Mouse (Mus musculus) heart, adult 2 months (tissue): Measurements from ENCODE around the gene Clint1. TPM values are rescaled to one million over a fixed set of nuclear protein-coding genes. Genes with fewer than 3 reads are reported as not detected.

ENCODE experiments used
- DNase-seq, 2 experiments: peaks; one replicate each; pipeline ENCODE4 v3.0.0; 2021
- H3K27ac ChIP-seq: fragments of 200-600 bp; 2 replicates; pipeline ENCODE4 v1.8.1; 2022
- H3K27me3 ChIP-seq: fragments of 200-500 bp; 2 replicates; pipeline ENCODE4 v1.6.1; 2012; ENCODE audit warnings: mild to moderate bottlenecking, low read length, inconsistent platforms, mixed read lengths; ENCODE audit not compliant: control insufficient read depth, insufficient read depth
- H3K36me3 ChIP-seq: fragments of 200-500 bp; 2 replicates; pipeline ENCODE4 v1.6.1; 2012; ENCODE audit warnings: low read length, inconsistent platforms; ENCODE audit not compliant: control insufficient read depth, insufficient read depth
- H3K4me1 ChIP-seq: fragments of 200-500 bp; 2 replicates; pipeline ENCODE4 v1.6.1; 2011; ENCODE audit warnings: low read length; ENCODE audit not compliant: control insufficient read depth, insufficient read depth
- H3K4me3 ChIP-seq: fragments of 200-600 bp; 2 replicates; pipeline ENCODE4 v1.8.1; 2022
- H3K79me2 ChIP-seq: fragments of 200-500 bp; replicated peaks from 2 replicates; pipeline ENCODE4 v1.6.1; 2012; ENCODE audit warnings: mild to moderate bottlenecking, inconsistent platforms, low read length, moderate library complexity, mixed read lengths; ENCODE audit not compliant: control insufficient read depth, insufficient read depth
- H3K9ac ChIP-seq: fragments of 200-500 bp; 2 replicates; pipeline ENCODE4 v1.6.1; 2012; ENCODE audit warnings: low read depth, mild to moderate bottlenecking, control low read depth, inconsistent platforms, low read length, mixed read lengths
- CTCF ChIP-seq: fragments of 200-600 bp; IDR thresholded peaks from 2 replicates; pipeline ENCODE4 v1.8.1; 2022; ENCODE audit warnings: antibody characterized with exemption, mild to moderate bottlenecking, moderate library complexity
- EP300 ChIP-seq: fragments of 200-500 bp; IDR thresholded peaks from 2 replicates; pipeline ENCODE4 v1.6.1; 2011; ENCODE audit warnings: low read depth, low read length, control low read depth; ENCODE audit not compliant: insufficient read depth
- POLR2A ChIP-seq: fragments of 200-500 bp; IDR thresholded peaks from 2 replicates; pipeline ENCODE4 v1.6.1; 2011; ENCODE audit warnings: mild to moderate bottlenecking, low read depth, low read length, control low read depth; ENCODE audit not compliant: insufficient read depth
- WGBS: fragments of 180-500 bp; shearing (Covaris S2); methylation state at CpG from one replicate; pipeline ENCODE4 v1.1.7; 2018; 5-methylcytosine and 5-hydroxymethylcytosine counted together
- intact Hi-C: fragments of 180-260 bp; cut with DNase I; formaldehyde crosslinking; loops from one replicate; pipeline ENCODE4 v1.15.1; 2025
- polyA plus RNA-seq: library from polyadenylated mRNA; depleted of rRNA; stranded (reverse); fragments of >200 nt; gene quantifications from 2 replicates; pipeline ENCODE4 v1.2.3, GENCODE M21; 2012
- total RNA-seq, 2 experiments: library from RNA; stranded (reverse); gene quantifications; 2 replicates each; pipeline ENCODE4 v1.2.3; 2021

Clint1 gene
- total and polyA plus RNA-seq, 3 experiments = 29.5 to 45.7 (median 42.0) TPM

- H3K27ac ChIP-seq = no peak overlapping the region
- WGBS = 51% methylated on average over 12 of the region's 12 CpGs
- H3K9ac ChIP-seq = no peak overlapping the region
- H3K4me3 ChIP-seq = no peak overlapping the region
- TF ChIP-seq POLR2A = peak; percentile 59
- no peak for TF ChIP-seq EP300
- no peak for TF ChIP-seq CTCF
- H3K4me1 ChIP-seq = peaks cover 3% of the 10 kb centered on the region
- H3K27me3 ChIP-seq = no peaks in the 10 kb centered on the region
- intact Hi-C loops = no loop called here
- no peaks in the 10 kb centered on the region for H3K79me2 ChIP-seq
- H3K36me3 ChIP-seq = no peaks in the 10 kb centered on the region; the same call in 1 of the 2 replicates
- peak in 1 of 2 experiments; percentile 24 for DNase-seq
These were observed 44.0 kb upstream of the Clint1 start for GRCm38 (mm10) chr11:45807820-45808219.

GRCm38 (mm10) chr11:45809424-45809823, 42.4 kb upstream of the Clint1 start:
- H3K4me3 ChIP-seq = no peak overlapping the region
- no peak for DNase-seq
- TF ChIP-seq CTCF (no peak), POLR2A (no peak), EP300 (no peak)
- WGBS = 63% methylated on average over 5 of the region's 5 CpGs
- H3K27ac ChIP-seq = no peak overlapping the region
- intact Hi-C loops = no loop called here
- no peaks in the 10 kb centered on the region for H3K27me3 ChIP-seq
- peaks cover 3% of the 10 kb centered on the region for H3K4me1 ChIP-seq
- no peaks in the 10 kb centered on the region for H3K79me2 ChIP-seq
- H3K36me3 ChIP-seq = no peaks in the 10 kb centered on the region; the same call in 1 of the 2 replicates
- no peak overlapping the region for H3K9ac ChIP-seq

GRCm38 (mm10) chr11:45810056-45810455, 41.8 kb upstream of the Clint1 start:
- DNase-seq = no peak
- Histone ChIP-seq H3K4me3 (no peak overlapping the region), H3K79me2 (no peaks in the 10 kb centered on the region), H3K9ac (no peak overlapping the region), H3K36me3 (no peaks in the 10 kb centered on the region; the same call in 1 of the 2 replicates), H3K27me3 (no peaks in the 10 kb centered on the region), H3K27ac (no peak overlapping the region), H3K4me1 (peaks cover 3% of the 10 kb centered on the region)
- 73% methylated on average over 6 of the region's 6 CpGs for WGBS
- intact Hi-C loops = no loop called here
- TF ChIP-seq CTCF = no peak
- no peak for TF ChIP-seq POLR2A
- TF ChIP-seq EP300 = no peak

GRCm38 (mm10) chr11:45810805-45811204, 41.0 kb upstream of the Clint1 start:
- WGBS = 87% methylated on average over 8 of the region's 8 CpGs
- no peak overlapping the region for H3K9ac ChIP-seq
- H3K36me3 ChIP-seq = no peaks in the 10 kb centered on the region; the same call in 1 of the 2 replicates
- DNase-seq = no peak
- intact Hi-C loops = no loop called here
- no peak for TF ChIP-seq POLR2A
- no peak for TF ChIP-seq EP300
- TF ChIP-seq CTCF = no peak
- no peak overlapping the region for H3K27ac ChIP-seq
- H3K4me1 ChIP-seq = peaks cover 1% of the 10 kb centered on the region
- H3K27me3 ChIP-seq = no peaks in the 10 kb centered on the region
- H3K4me3 ChIP-seq = no peak overlapping the region
- no peaks in the 10 kb centered on the region for H3K79me2 ChIP-seq

GRCm38 (mm10) chr11:45815603-45816002, 36.2 kb upstream of the Clint1 start:
- no peak for TF ChIP-seq POLR2A
- TF ChIP-seq EP300 = no peak
- TF ChIP-seq CTCF = no peak
- Histone ChIP-seq H3K4me1 (no peaks in the 10 kb centered on the region), H3K79me2 (no peaks in the 10 kb centered on the region), H3K27me3 (no peaks in the 10 kb centered on the region), H3K4me3 (no peak overlapping the region), H3K36me3 (no peaks in the 10 kb centered on the region), H3K9ac (no peak overlapping the region), H3K27ac (no peak overlapping the region)
- WGBS = 80% methylated on average over 10 of the region's 10 CpGs
- DNase-seq = no peak
- intact Hi-C loops = no loop called here

- Histone ChIP-seq H3K9ac (no peak overlapping the region), H3K79me2 (no peaks in the 10 kb centered on the region), H3K4me3 (no peak overlapping the region), H3K27me3 (no peaks in the 10 kb centered on the region), H3K36me3 (no peaks in the 10 kb centered on the region), H3K27ac (no peak overlapping the region), H3K4me1 (no peaks in the 10 kb centered on the region)
- DNase-seq = no peak
- TF ChIP-seq POLR2A = no peak
- no peak for TF ChIP-seq CTCF
- no peak for TF ChIP-seq EP300
- intact Hi-C loops = no loop called here
- WGBS = 45% methylated on average over 1 of the region's 1 CpGs
These were observed 35.1 kb upstream of the Clint1 start for GRCm38 (mm10) chr11:45816712-45817111.
